Mouse (Mus musculus) Muller cell, postnatal 12 days (primary cell): ENCODE measurements around the gene Ube2c.

Source experiments
- DNase-seq: peaks from one replicate; pipeline ENCODE4 v3.0.0-alpha.2; 2015; ENCODE audit errors: inconsistent ontology term

The Ube2c gene

GRCm38 (mm10) chr2:164769258-164770037, at the start of gene Ube2c:
Gene Ube2c (plus strand): TSS chr2:164769898.
- DNase-seq, result peak; percentile 99

- DNase-seq, result no peak
These were observed 46.4 kb upstream of the Ube2c start for GRCm38 (mm10) chr2:164723276-164723675.

GRCm38 (mm10) chr2:164725895-164726619, 43.6 kb upstream of the Ube2c start:
- DNase-seq, result peak; percentile 30

- DNase-seq, result no peak
These were observed 38.0 kb upstream of the Ube2c start for GRCm38 (mm10) chr2:164731719-164732118.

GRCm38 (mm10) chr2:164733259-164733658, 36.4 kb upstream of the Ube2c start:
- no peak for DNase-seq

GRCm38 (mm10) chr2:164734839-164735238, 34.9 kb upstream of the Ube2c start:
- DNase-seq, result no peak

- no peak for DNase-seq
These were observed 34.3 kb upstream of the Ube2c start for GRCm38 (mm10) chr2:164735446-164735845.

GRCm38 (mm10) chr2:164737377-164738090, 32.2 kb upstream of the Ube2c start:
- no peak for DNase-seq

- no peak for DNase-seq
These were observed 29.8 kb upstream of the Ube2c start for GRCm38 (mm10) chr2:164739876-164740275.

- no peak for DNase-seq
These were observed 24.7 kb upstream of the Ube2c start for GRCm38 (mm10) chr2:164744987-164745386.

GRCm38 (mm10) chr2:164745843-164746479, 23.7 kb upstream of the Ube2c start, which contains the start of the genes Wfdc3 and Dnttip1:
Gene Wfdc3 (minus strand): TSS chr2:164745931.
Gene Dnttip1 (plus strand): TSS chr2:164745983.
- peak; percentile 94 for DNase-seq

GRCm38 (mm10) chr2:164746693-164747092, 23.0 kb upstream of the Ube2c start:
- no peak for DNase-seq

- no peak for DNase-seq
These were observed 21.5 kb upstream of the Ube2c start for GRCm38 (mm10) chr2:164748191-164748590.

- DNase-seq, result peak; percentile 82
These were observed 20.7 kb upstream of the Ube2c start for GRCm38 (mm10) chr2:164748991-164749390.

- no peak for DNase-seq
These were observed 17.2 kb upstream of the Ube2c start for GRCm38 (mm10) chr2:164752454-164752853.

- DNase-seq, result no peak
These were observed 15.6 kb upstream of the Ube2c start for GRCm38 (mm10) chr2:164754105-164754504.

- no peak for DNase-seq
These were observed 14.9 kb upstream of the Ube2c start for GRCm38 (mm10) chr2:164754800-164755199.

GRCm38 (mm10) chr2:164757841-164758240, 11.9 kb upstream of the Ube2c start:
- no peak for DNase-seq

- no peak for DNase-seq
These were observed 11.0 kb upstream of the Ube2c start for GRCm38 (mm10) chr2:164758692-164759091.

- DNase-seq, result no peak
These were observed 9.5 kb upstream of the Ube2c start for GRCm38 (mm10) chr2:164760059-164760833.

GRCm38 (mm10) chr2:164761502-164761901, 8.2 kb upstream of the Ube2c start:
- no peak for DNase-seq
